Mouse (Mus musculus): ENCODE results near the gene Dlg5.

- no peak for TF ChIP-seq CTCF (IDR thresholded peaks at IDR 0.05; ENCODE audit: borderline replicate concordance, insufficient read depth, low read depth, low read length)
- TF ChIP-seq POLR2A (IDR thresholded peaks at IDR 0.05; ENCODE audit: borderline replicate concordance, insufficient read depth, low read length) = no peak
Observed at GRCm38 (mm10) chr14:24222273-24222672, 23.4 kb downstream of the Dlg5 start.

Data from cerebellum, adult 2 months (tissue).